Mouse (Mus musculus) ES-E14 (cell line): ENCODE data around the gene Srsf1. TPM values are rescaled to one million over a fixed set of nuclear protein-coding genes. Genes with fewer than 3 reads are reported as not detected.

Experiments
- DNase-seq: peaks from one replicate; pipeline ENCODE4 v3.0.0-alpha.2; 2013; ENCODE audit warnings: low read depth, low spot score
- H3K27ac ChIP-seq: 2 replicates; pipeline ENCODE4 v1.5.1; 2012; ENCODE audit warnings: low read depth, mild to moderate bottlenecking, low read length, moderate library complexity, mixed read lengths; ENCODE audit not compliant: poor library complexity, insufficient read depth, severe bottlenecking
- H3K36me3 ChIP-seq: 2 replicates; pipeline ENCODE4 v1.6.1; 2012; ENCODE audit warnings: mild to moderate bottlenecking, low read length, moderate library complexity, mixed read lengths; ENCODE audit not compliant: control insufficient read depth, poor library complexity, insufficient read depth, severe bottlenecking
- H3K4me1 ChIP-seq, 2 experiments: fragments of 150-350 bp in 1 of 2; sonication (generic) in 1 of 2; 2 replicates each; pipeline ENCODE4 v1.6.1; 2012; ENCODE audit warnings: low read length in 2 of 2, mild to moderate bottlenecking in 1 of 2, mixed read lengths in 1 of 2; ENCODE audit not compliant: control insufficient read depth in 2 of 2, insufficient read depth in 2 of 2, poor library complexity in 1 of 2
- H3K4me3 ChIP-seq, 2 experiments: fragments of 150-350 bp in 1 of 2; sonication (generic) in 1 of 2; 2 replicates each; pipeline ENCODE4 v1.5.1; 2012; ENCODE audit warnings: low read length in 2 of 2, low read depth in 1 of 2, mild to moderate bottlenecking in 1 of 2, mixed read lengths in 1 of 2; ENCODE audit not compliant: insufficient read depth in 1 of 2, poor library complexity in 1 of 2, severe bottlenecking in 1 of 2
- H3K9ac ChIP-seq: 2 replicates; pipeline ENCODE4 v1.6.1; 2012; ENCODE audit warnings: low read depth, mild to moderate bottlenecking, low read length, mixed read lengths; ENCODE audit not compliant: poor library complexity, insufficient read depth, severe bottlenecking
- H3K9me3 ChIP-seq: fragments of 150-350 bp; sonication (generic); 2 replicates; pipeline ENCODE4 v1.6.1; 2012; ENCODE audit warnings: low read depth, mild to moderate bottlenecking, low read length; ENCODE audit not compliant: control insufficient read depth, insufficient read depth
- CHD2 ChIP-seq: IDR thresholded peaks from 2 replicates; pipeline ENCODE4 v1.6.1; 2014; ENCODE audit warnings: mild to moderate bottlenecking, low read depth, low read length, inconsistent platforms
- HCFC1 ChIP-seq: IDR thresholded peaks from 2 replicates; pipeline ENCODE4 v1.6.1; 2012; ENCODE audit warnings: low read length, inconsistent platforms, borderline replicate concordance; ENCODE audit not compliant: insufficient read depth
- MAFK ChIP-seq: IDR thresholded peaks from 2 replicates; pipeline ENCODE4 v1.6.1; 2014; ENCODE audit warnings: mild to moderate bottlenecking, low read depth, low read length, inconsistent platforms; ENCODE audit not compliant: insufficient read depth
- ZC3H11A ChIP-seq: IDR thresholded peaks from 2 replicates; pipeline ENCODE4 v1.6.1; 2012; ENCODE audit warnings: low read depth, mild to moderate bottlenecking, inconsistent platforms, low read length, borderline replicate concordance
- ZNF384 ChIP-seq: IDR thresholded peaks from 2 replicates; pipeline ENCODE4 v1.6.1; 2012; ENCODE audit warnings: low read depth, low read length, inconsistent platforms
- in situ Hi-C, 2 experiments: fragments of 600-800 bp; cut with MboI; formaldehyde crosslinking; loops; one replicate each; pipeline ENCODE4 v1.15.1; 2025; ENCODE audit warnings: low sequenced_read_pairs in 2 of 2, inconsistent platforms in 1 of 2; ENCODE audit not compliant: unreplicated experiment in 2 of 2
- total RNA-seq: library from RNA; depleted of rRNA; stranded (reverse); fragments of 300-350 nt; gene quantifications from 2 replicates; pipeline ENCODE4 v1.2.3, GENCODE M21; 2012

Srsf1 gene
- total RNA-seq, 1 experiment, result 432 TPM

GRCm38 (mm10) chr11:88068411-88069245 is 21.5 kb downstream of the Srsf1 start:
- in situ Hi-C loops, result no loop called here
- TF ChIP-seq ZC3H11A, result no peak
- no peak for TF ChIP-seq ZNF384
- TF ChIP-seq HCFC1, result no peak
- TF ChIP-seq CHD2, result no peak
- no peak for TF ChIP-seq MAFK

DNA sequence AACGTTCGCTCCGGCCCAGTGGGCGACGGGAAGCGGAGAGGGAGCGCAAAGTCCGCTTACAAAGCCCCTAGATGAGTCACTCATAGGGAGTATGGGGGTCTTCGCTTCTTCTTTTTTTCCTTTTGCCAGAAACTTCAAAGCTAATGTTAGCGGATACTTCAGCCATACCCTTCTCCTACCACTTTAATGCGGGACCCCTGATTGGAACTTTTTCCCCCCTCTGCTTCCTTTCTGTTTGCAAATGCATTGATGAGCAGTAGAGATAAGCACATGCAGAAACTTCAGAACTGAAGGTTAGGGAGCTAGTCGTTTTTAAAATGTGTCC is 22.0 kb downstream of the Srsf1 start:
- Histone ChIP-seq H3K4me1 (peaks cover 4% of the 10 kb centered on the region in 2 experiments; a peak in 2 of 4 replicates), H3K9ac (peak overlapping the region; percentile 43; the same call in 1 of the 2 replicates), H3K9me3 (no peaks in the 10 kb centered on the region), H3K4me3 (peak overlapping the region; percentile 75 to 91), H3K27ac (no peak overlapping the region), H3K36me3 (peaks cover 6% of the 10 kb centered on the region; the same call in 1 of the 2 replicates)
- in situ Hi-C loops, result no loop called here
- TF ChIP-seq ZC3H11A, result no peak
- TF ChIP-seq HCFC1, result no peak
- no peak for TF ChIP-seq ZNF384
- no peak for TF ChIP-seq CHD2
- no peak for TF ChIP-seq MAFK
- no peak for DNase-seq

More at GRCm38 (mm10) chr11:88068411-88069245, 21.5 kb downstream of the Srsf1 start:
- Histone ChIP-seq H3K36me3 (peaks cover 4% of the 10 kb centered on the region; the same call in 1 of the 2 replicates), H3K27ac (peak overlapping the region; percentile 35; the same call in 1 of the 2 replicates), H3K9me3 (no peaks in the 10 kb centered on the region), H3K4me3 (peak overlapping the region; percentile 75 to 91), H3K9ac (peak overlapping the region; percentile 83), H3K4me1 (peaks cover 4% of the 10 kb centered on the region in 2 experiments; a peak in 2 of 4 replicates)
- no peak for DNase-seq

- TF ChIP-seq ZC3H11A, result no peak
- no peak for TF ChIP-seq ZNF384
- TF ChIP-seq CHD2, result no peak
- no peak for TF ChIP-seq MAFK
- TF ChIP-seq HCFC1, result no peak
- H3K27ac ChIP-seq, result no peak overlapping the region
- no peak overlapping the region for H3K9ac ChIP-seq
- peaks cover 6% of the 10 kb centered on the region; the same call in 1 of the 2 replicates for H3K36me3 ChIP-seq
- H3K4me3 ChIP-seq, result no peak overlapping the region
- H3K4me1 ChIP-seq, result peaks cover 4 to 5% of the 10 kb centered on the region in 2 experiments; a peak in 3 of 4 replicates
- in situ Hi-C loops, result no loop called here
- no peaks in the 10 kb centered on the region for H3K9me3 ChIP-seq
- no peak for DNase-seq
Measured at GRCm38 (mm10) chr11:88070392-88070791, 23.2 kb downstream of the Srsf1 start.

GRCm38 (mm10) chr11:88071113-88071512 is 23.9 kb downstream of the Srsf1 start:
- in situ Hi-C loops, result no loop called here
- TF ChIP-seq ZC3H11A, result no peak
- no peak for TF ChIP-seq MAFK
- no peak for TF ChIP-seq CHD2
- TF ChIP-seq ZNF384, result no peak
- TF ChIP-seq HCFC1, result no peak
- no peak for DNase-seq
- H3K4me1 ChIP-seq, result peaks cover 5 to 8% of the 10 kb centered on the region in 2 experiments; a peak in 3 of 4 replicates
- no peaks in the 10 kb centered on the region for H3K9me3 ChIP-seq
- H3K36me3 ChIP-seq, result peaks cover 8% of the 10 kb centered on the region
- no peak overlapping the region for H3K4me3 ChIP-seq
- H3K27ac ChIP-seq, result no peak overlapping the region
- no peak overlapping the region for H3K9ac ChIP-seq
